Mouse (Mus musculus) macrophage (primary cell): ENCODE data around the gene Serpinb9e. TPM values are rescaled to one million over a fixed set of nuclear protein-coding genes. Genes with fewer than 3 reads are reported as not detected.
"Not testable (repeated sequence)": the region's sequence is repeated elsewhere in the genome, so short reads cannot be mapped to it uniquely, and the experiment has no call there.

Experiments used
- H3K27ac ChIP-seq: fragments of 350-480 bp; formaldehyde crosslinking; 2 replicates; pipeline ENCODE4 v1.9.0; 2021
- H3K36me3 ChIP-seq: fragments of 350-480 bp; formaldehyde crosslinking; 2 replicates; pipeline ENCODE4 v1.9.0; 2021; ENCODE audit errors: inconsistent target
- H3K4me3 ChIP-seq: fragments of 350-480 bp; formaldehyde crosslinking; 2 replicates; pipeline ENCODE4 v1.9.0; 2021; ENCODE audit errors: inconsistent target
- H3K79me2 ChIP-seq: fragments of 350-480 bp; formaldehyde crosslinking; 2 replicates; pipeline ENCODE4 v1.9.0; 2021; ENCODE audit errors: inconsistent target
- WGBS: methylation state at CpG from one replicate; pipeline ENCODE4 v1.1.7; 2026; ENCODE audit warnings: inconsistent platforms; ENCODE audit not compliant: missing documents; 5-methylcytosine and 5-hydroxymethylcytosine counted together
- polyA plus RNA-seq: library from polyadenylated mRNA; stranded (reverse); fragments of 250-400 nt; gene quantifications from 3 replicates; pipeline ENCODE4 v1.2.4, GENCODE M21; 2018; ENCODE audit warnings: inconsistent platforms
- total RNA-seq, 78 experiments: library from RNA; depleted of rRNA; stranded (reverse); fragments of 250-400 nt; gene quantifications; 1 replicate in 9 of 78; 2 replicates in 24 of 78; 3 replicates in 43 of 78; 4 replicates in 2 of 78; pipeline ENCODE4 v1.2.4; 2018; ENCODE audit warnings: inconsistent platforms in 56 of 78

Gene Serpinb9e
- total RNA-seq (2018; cell fraction: chromatin; rRNA removed) = not detected
- not detected for total RNA-seq (2018; cell fraction: cytosol; rRNA removed)
- total RNA-seq (2018; cell fraction: nucleus; rRNA removed) = not detected
- polyA plus RNA-seq = not detected in 3 replicates

GRCm38 (mm10) chr13:33249312-33249711 lies at the start of gene Serpinb9e:
Gene Serpinb9e (plus strand): TSS chr13:33249612.
- 87% methylated on average over 1 of the region's 2 CpGs for WGBS
- H3K79me2 ChIP-seq, H3K36me3 ChIP-seq, H3K27ac ChIP-seq, H3K4me3 ChIP-seq: not testable (repeated sequence)

GRCm38 (mm10) chr13:33199740-33200139 lies 49.7 kb upstream of the Serpinb9e start:
- no peak overlapping the region for H3K27ac ChIP-seq
- 58% methylated on average over 2 of the region's 2 CpGs for WGBS
- H3K36me3 ChIP-seq = no peaks in the 10 kb centered on the region
- H3K79me2 ChIP-seq = no peaks in the 10 kb centered on the region
- no peak overlapping the region for H3K4me3 ChIP-seq

GRCm38 (mm10) chr13:33308631-33309030 lies 59.2 kb downstream of the Serpinb9e start:
- 80% methylated on average over 4 of the region's 4 CpGs for WGBS
- not testable (repeated sequence) for H3K79me2 ChIP-seq, H3K4me3 ChIP-seq, H3K36me3 ChIP-seq, H3K27ac ChIP-seq

Other genes with a start within 250 kb of the Serpinb9e start
- gene Serpinb9, start 246.4 kb upstream of the Serpinb9e start, polyA plus RNA-seq = 5.1 to 13.2 TPM (median 9.9 TPM) in 3 replicates
- 0.10 to 0.26 TPM in 2 of 3 replicates, not detected in the other for gene Serpinb9b, start 222.2 kb upstream of the Serpinb9e start, polyA plus RNA-seq
- 0.22 to 0.30 TPM in 2 of 3 replicates, not detected in the other for gene Serpinb1b, start 171.0 kb upstream of the Serpinb9e start, polyA plus RNA-seq
- not detected in 3 replicates for gene Serpinb9c, start 89.9 kb upstream of the Serpinb9e start, polyA plus RNA-seq
- gene Serpinb9d, start 56.7 kb upstream of the Serpinb9e start, polyA plus RNA-seq = not detected in 3 replicates
- gene Serpinb9f, start 74.5 kb downstream of the Serpinb9e start, polyA plus RNA-seq = not detected in 3 replicates
- not detected in 3 replicates for gene Gm11397, start 146.1 kb downstream of the Serpinb9e start, polyA plus RNA-seq
- gene Serpinb9g, start 235.2 kb downstream of the Serpinb9e start, polyA plus RNA-seq = not detected in 3 replicates